Mouse (Mus musculus) G1E (cell line): Measurements from ENCODE around the gene Car12. TPM values are rescaled to one million over a fixed set of nuclear protein-coding genes. Genes with fewer than 3 reads are reported as not detected.

Experiments
- ATAC-seq: 2 replicates; pipeline ENCODE4 v1.8.0; 2016; ENCODE audit warnings: mild to moderate bottlenecking; ENCODE audit not compliant: insufficient number of reproducible peaks, poor library complexity, low FRiP score, severe bottlenecking; ENCODE audit errors: extremely low read depth
- DNase-seq: peaks from one replicate; pipeline ENCODE4 v3.0.0; 2012; ENCODE audit warnings: low spot score
- H3K27me3 ChIP-seq: 2 replicates; pipeline ENCODE4 v1.6.1; 2012; ENCODE audit warnings: mild to moderate bottlenecking, low read length, inconsistent platforms; ENCODE audit not compliant: insufficient read depth
- H3K36me3 ChIP-seq: replicated peaks from 2 replicates; pipeline ENCODE3; 2012; ENCODE audit warnings: mild to moderate bottlenecking, inconsistent platforms
- H3K4me1 ChIP-seq: 2 replicates; pipeline ENCODE4 v1.6.1; 2012; ENCODE audit warnings: low read depth, low read length, inconsistent platforms, mixed read lengths; ENCODE audit not compliant: insufficient read depth
- H3K4me3 ChIP-seq: 2 replicates; pipeline ENCODE4 v1.5.1; 2012; ENCODE audit warnings: low read depth, mild to moderate bottlenecking, inconsistent platforms, low read length, moderate library complexity, mixed read lengths
- H3K9me3 ChIP-seq: replicated peaks from 2 replicates; pipeline ENCODE4 v1.6.1; 2012; ENCODE audit warnings: inconsistent platforms
- CTCF ChIP-seq: IDR thresholded peaks from 2 replicates; pipeline ENCODE4 v1.5.1; 2012; ENCODE audit warnings: low read depth, low read length, inconsistent platforms, mixed read lengths
- GATA1 ChIP-seq: IDR thresholded peaks from 2 replicates; pipeline ENCODE4 v1.6.1; 2012; ENCODE audit warnings: borderline replicate concordance, low read length, inconsistent platforms, mixed read lengths
- GATA2 ChIP-seq: IDR thresholded peaks from 2 replicates; pipeline ENCODE4 v1.6.1; 2012; ENCODE audit warnings: low read depth, low read length, inconsistent platforms, borderline replicate concordance
- POLR2AphosphoS5 ChIP-seq: IDR thresholded peaks from 2 replicates; pipeline ENCODE4 v1.6.1; 2012; ENCODE audit warnings: low read depth, low read length, inconsistent platforms; ENCODE audit not compliant: insufficient replicate concordance
- TAL1 ChIP-seq: conservative IDR thresholded peaks from 2 replicates; pipeline ENCODE4 v1.6.1; 2012; ENCODE audit warnings: low read depth, low read length, inconsistent platforms, mixed read lengths
- polyA plus RNA-seq: library from polyadenylated mRNA; stranded (reverse); fragments of >175 nt; gene quantifications from 2 replicates; pipeline ENCODE4 v1.2.3, GENCODE M21; 2012
- total RNA-seq, 2 experiments: library from RNA; stranded (forward) in 1 of 2; stranded (reverse) in 1 of 2; fragments of 200-1000 nt in 1 of 2; fragments of >200 nt in 1 of 2; fragmentation: Nextera tagmentation in 1 of 2; gene quantifications; 2 replicates each; pipeline ENCODE4 v1.2.3; 2014 to 2017

Car12 gene
- total and polyA plus RNA-seq, 3 experiments, result 0.05 TPM; not detected in 2

DNA sequence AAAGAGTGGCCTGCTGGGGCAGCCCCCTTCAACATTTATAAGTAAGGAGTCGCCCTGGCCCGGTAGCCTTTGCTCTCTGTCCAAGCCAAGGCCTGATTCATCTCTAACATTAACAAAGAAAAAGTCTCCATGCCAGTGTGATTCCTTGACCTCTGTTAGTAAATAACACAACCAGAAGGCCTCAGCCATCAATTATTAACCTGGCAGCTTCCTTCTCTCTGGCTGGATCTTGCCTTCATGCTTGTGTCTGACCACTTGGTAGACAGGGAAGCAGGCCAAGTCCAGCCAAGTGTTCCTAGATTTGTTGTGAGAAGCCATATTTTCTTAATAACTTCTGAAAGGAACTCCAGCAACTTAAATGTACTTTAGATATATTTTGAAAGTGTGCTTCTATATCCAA, 23.1 kb downstream of the Car12 start:
- TF ChIP-seq GATA2 (no peak), GATA1 (no peak), CTCF (no peak), POLR2AphosphoS5 (no peak)

DNA sequence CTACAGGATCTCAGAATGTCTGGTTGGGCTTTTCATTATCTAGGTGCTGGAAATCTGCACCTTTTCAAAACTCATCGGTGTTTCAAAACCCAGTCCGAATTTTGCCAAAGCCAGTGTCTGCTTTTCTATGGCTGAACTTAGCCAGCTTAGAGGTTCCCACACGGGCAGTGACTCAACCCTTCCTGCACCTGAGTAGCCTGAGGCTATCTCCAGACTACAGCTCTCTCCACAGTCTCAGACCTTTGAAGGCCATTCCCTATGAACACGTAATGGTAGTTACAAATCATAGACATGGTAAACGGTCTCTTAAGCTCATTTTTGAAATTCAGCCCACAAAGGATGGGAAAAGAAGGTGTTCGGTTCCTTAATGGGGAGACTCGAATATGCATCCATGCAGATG, 26.0 kb downstream of the Car12 start:
- peaks cover 11% of the 10 kb centered on the region for H3K27me3 ChIP-seq
- no peak for ATAC-seq
- no peak for DNase-seq
- H3K4me3 ChIP-seq, result no peak overlapping the region
- no peaks in the 10 kb centered on the region for H3K9me3 ChIP-seq
- H3K4me1 ChIP-seq, result no peaks in the 10 kb centered on the region
- H3K36me3 ChIP-seq, result no peaks in the 10 kb centered on the region
- no peak for TF ChIP-seq TAL1
- TF ChIP-seq CTCF, result no peak
- TF ChIP-seq GATA1, result no peak
- no peak for TF ChIP-seq GATA2
- TF ChIP-seq POLR2AphosphoS5, result no peak

More for the DNA sequence above, 23.1 kb downstream of the Car12 start:
- Histone ChIP-seq H3K9me3 (no peaks in the 10 kb centered on the region), H3K36me3 (no peaks in the 10 kb centered on the region), H3K27me3 (peaks cover 14% of the 10 kb centered on the region), H3K4me3 (no peak overlapping the region), H3K4me1 (no peaks in the 10 kb centered on the region)
- DNase-seq, result no peak
- no peak for ATAC-seq

- H3K4me3 ChIP-seq, result no peak overlapping the region
- no peak for DNase-seq
- no peaks in the 10 kb centered on the region for H3K9me3 ChIP-seq
- TF ChIP-seq GATA1 (no peak), GATA2 (no peak), POLR2AphosphoS5 (no peak), CTCF (no peak), TAL1 (no peak)
- no peak for ATAC-seq
- no peaks in the 10 kb centered on the region for H3K4me1 ChIP-seq
- no peaks in the 10 kb centered on the region for H3K36me3 ChIP-seq
- peaks cover 11% of the 10 kb centered on the region for H3K27me3 ChIP-seq
Observed at GRCm38 (mm10) chr9:66744531-66744930, 31.0 kb downstream of the Car12 start.

DNA sequence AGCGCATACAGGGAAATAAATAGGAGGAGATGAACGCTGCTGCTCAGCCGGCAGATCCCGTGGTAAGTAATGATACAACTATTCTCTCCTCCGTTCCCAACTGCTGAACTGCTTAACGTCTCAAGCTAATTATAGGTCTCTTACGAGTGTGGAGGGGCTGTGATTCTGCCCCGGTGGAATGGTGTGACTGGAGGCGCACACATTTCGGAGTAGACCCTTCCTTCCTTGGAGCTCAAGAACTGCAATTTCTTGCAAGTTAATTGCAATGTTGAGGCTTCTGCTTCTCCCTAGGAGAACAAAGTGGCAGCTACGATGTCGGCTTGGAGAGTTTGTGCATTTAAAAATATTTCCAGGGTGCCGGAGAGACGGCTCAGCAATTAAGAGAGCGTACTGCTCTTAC, 34.9 kb downstream of the Car12 start:
- Histone ChIP-seq H3K4me1 (no peaks in the 10 kb centered on the region), H3K9me3 (no peaks in the 10 kb centered on the region), H3K27me3 (peaks cover 29% of the 10 kb centered on the region), H3K4me3 (no peak overlapping the region), H3K36me3 (no peaks in the 10 kb centered on the region)
- ATAC-seq (no peak), DNase-seq (no peak)
- TF ChIP-seq POLR2AphosphoS5, result no peak
- no peak for TF ChIP-seq GATA1
- no peak for TF ChIP-seq GATA2
- no peak for TF ChIP-seq TAL1
- no peak for TF ChIP-seq CTCF

DNA sequence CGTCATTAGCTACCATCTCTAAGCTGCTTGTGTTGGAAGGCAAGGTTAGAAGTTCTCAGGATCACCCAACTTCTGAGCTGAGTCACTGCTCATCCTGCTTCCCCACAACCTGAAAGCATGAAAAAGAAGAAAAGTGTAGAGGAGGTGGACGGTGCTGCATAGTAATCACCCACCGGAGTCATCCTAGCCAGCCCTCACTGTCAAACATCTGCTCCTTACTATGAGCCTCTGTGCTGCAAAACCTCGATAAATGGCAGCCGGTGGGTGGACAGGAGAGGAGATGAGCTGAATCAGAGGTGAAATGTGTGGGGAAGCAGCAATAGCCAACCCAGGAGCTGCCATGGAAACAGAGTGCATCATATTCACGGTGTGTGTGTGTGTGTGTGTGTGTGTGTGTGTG, 39.4 kb downstream of the Car12 start:
- ATAC-seq, result no peak
- Histone ChIP-seq H3K27me3 (peaks cover 34% of the 10 kb centered on the region), H3K36me3 (no peaks in the 10 kb centered on the region), H3K9me3 (no peaks in the 10 kb centered on the region), H3K4me3 (no peak overlapping the region), H3K4me1 (no peaks in the 10 kb centered on the region)
- TF ChIP-seq GATA1 (no peak), CTCF (no peak), TAL1 (no peak)
- DNase-seq, result no peak

DNA sequence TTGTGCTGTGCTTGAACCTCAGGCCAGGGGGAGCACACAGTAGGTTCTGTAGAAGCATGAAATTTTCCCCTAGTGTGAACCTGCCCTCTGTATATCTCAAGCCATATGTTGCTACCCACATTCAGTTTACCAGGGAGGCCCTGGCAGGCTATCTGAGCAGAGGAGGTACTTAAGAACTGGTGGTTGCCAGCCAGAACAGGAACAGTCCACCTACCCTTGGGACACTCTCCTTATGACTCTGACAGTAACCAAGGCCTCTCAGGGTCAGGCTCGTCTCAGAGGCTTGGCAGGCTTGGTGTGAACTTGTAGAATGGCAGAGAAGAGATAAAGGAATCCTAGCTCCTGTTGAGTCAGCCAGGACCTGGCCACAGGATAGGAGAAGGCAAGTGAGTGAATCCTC, 47.5 kb downstream of the Car12 start:
- H3K36me3 ChIP-seq, result no peaks in the 10 kb centered on the region
- H3K4me1 ChIP-seq, result no peaks in the 10 kb centered on the region
- H3K9me3 ChIP-seq, result no peaks in the 10 kb centered on the region
- H3K27me3 ChIP-seq, result peaks cover 18% of the 10 kb centered on the region
- TF ChIP-seq POLR2AphosphoS5 (no peak), GATA2 (no peak), TAL1 (no peak), CTCF (no peak)
- no peak overlapping the region for H3K4me3 ChIP-seq
- ATAC-seq (no peak), DNase-seq (no peak)

- DNase-seq (no peak), ATAC-seq (no peak)
- H3K9me3 ChIP-seq, result no peaks in the 10 kb centered on the region
- no peak overlapping the region for H3K4me3 ChIP-seq
- H3K4me1 ChIP-seq, result no peaks in the 10 kb centered on the region
- H3K27me3 ChIP-seq, result peaks cover 16% of the 10 kb centered on the region
- H3K36me3 ChIP-seq, result no peaks in the 10 kb centered on the region
- no peak for TF ChIP-seq CTCF
- TF ChIP-seq TAL1, result no peak
- TF ChIP-seq GATA2, result no peak
- no peak for TF ChIP-seq POLR2AphosphoS5
- no peak for TF ChIP-seq GATA1
Observed at GRCm38 (mm10) chr9:66768721-66769120, 55.2 kb downstream of the Car12 start.
